Mouse (Mus musculus) adrenal gland, adult 18-20 months (tissue): ENCODE results near the gene Ebf1. TPM values are rescaled to one million over a fixed set of nuclear protein-coding genes. Genes with fewer than 3 reads are reported as not detected.

Experiments
- DNase-seq, 2 experiments: peaks; one replicate each; pipeline ENCODE4 v3.0.0; 2021 to 2022; ENCODE audit warnings: low spot score in 2 of 2
- total RNA-seq, 2 experiments: library from RNA; stranded (reverse); gene quantifications; 1 replicate in 1 of 2; 2 replicates in 1 of 2; pipeline ENCODE4 v1.2.3; 2021

Ebf1 gene
- total RNA-seq, 2 experiments from 2014 or later = 15.7 to 36.8 TPM

- DNase-seq = no peak
Observed at GRCm38 (mm10) chr11:44932942-44933483, 315.9 kb downstream of the Ebf1 start.

- DNase-seq = no peak
Observed at GRCm38 (mm10) chr11:44943781-44944180, 326.7 kb downstream of the Ebf1 start.

GRCm38 (mm10) chr11:44944401-44944800 is 327.3 kb downstream of the Ebf1 start:
- DNase-seq = no peak

- no peak for DNase-seq
Observed at GRCm38 (mm10) chr11:44946618-44947017, 329.5 kb downstream of the Ebf1 start.

GRCm38 (mm10) chr11:44948541-44948940 is 331.4 kb downstream of the Ebf1 start:
- no peak for DNase-seq

GRCm38 (mm10) chr11:44949140-44949539 is 332.0 kb downstream of the Ebf1 start:
- DNase-seq = no peak

GRCm38 (mm10) chr11:44950319-44950718 is 333.2 kb downstream of the Ebf1 start:
- DNase-seq = no peak

GRCm38 (mm10) chr11:44951506-44951905 is 334.4 kb downstream of the Ebf1 start:
- DNase-seq = no peak

GRCm38 (mm10) chr11:44953337-44953736 is 336.2 kb downstream of the Ebf1 start:
- no peak for DNase-seq

GRCm38 (mm10) chr11:44953863-44954262 is 336.7 kb downstream of the Ebf1 start:
- no peak for DNase-seq

- DNase-seq = no peak
Observed at GRCm38 (mm10) chr11:44954362-44954761, 337.2 kb downstream of the Ebf1 start.

GRCm38 (mm10) chr11:44962746-44963440 is 345.8 kb downstream of the Ebf1 start:
- DNase-seq = peak in 1 of 2 experiments; percentile 40

- DNase-seq = no peak
Observed at GRCm38 (mm10) chr11:44969011-44969410, 351.9 kb downstream of the Ebf1 start.

GRCm38 (mm10) chr11:44974271-44974670 is 357.2 kb downstream of the Ebf1 start:
- no peak for DNase-seq

GRCm38 (mm10) chr11:44975151-44975550 is 358.0 kb downstream of the Ebf1 start:
- DNase-seq = peak; percentile 12 to 37

GRCm38 (mm10) chr11:44976254-44976802 is 359.2 kb downstream of the Ebf1 start:
- no peak for DNase-seq

GRCm38 (mm10) chr11:44977921-44978397 is 360.8 kb downstream of the Ebf1 start:
- no peak for DNase-seq

GRCm38 (mm10) chr11:44979391-44979790 is 362.3 kb downstream of the Ebf1 start:
- no peak for DNase-seq

- no peak for DNase-seq
Observed at GRCm38 (mm10) chr11:44982225-44982624, 365.1 kb downstream of the Ebf1 start.

GRCm38 (mm10) chr11:44983961-44984360 is 366.8 kb downstream of the Ebf1 start:
- DNase-seq = no peak

- no peak for DNase-seq
Observed at GRCm38 (mm10) chr11:44984381-44984780, 367.3 kb downstream of the Ebf1 start.

GRCm38 (mm10) chr11:44987796-44988195 is 370.7 kb downstream of the Ebf1 start:
- DNase-seq = no peak
